Mouse (Mus musculus) layer of hippocampus, adult 9-10 months (tissue): ENCODE data around the gene Vwf.

Experiments used
- DNase-seq: peaks from one replicate; pipeline ENCODE4 v3.0.0; 2022; ENCODE audit warnings: low spot score

Vwf gene

DNA sequence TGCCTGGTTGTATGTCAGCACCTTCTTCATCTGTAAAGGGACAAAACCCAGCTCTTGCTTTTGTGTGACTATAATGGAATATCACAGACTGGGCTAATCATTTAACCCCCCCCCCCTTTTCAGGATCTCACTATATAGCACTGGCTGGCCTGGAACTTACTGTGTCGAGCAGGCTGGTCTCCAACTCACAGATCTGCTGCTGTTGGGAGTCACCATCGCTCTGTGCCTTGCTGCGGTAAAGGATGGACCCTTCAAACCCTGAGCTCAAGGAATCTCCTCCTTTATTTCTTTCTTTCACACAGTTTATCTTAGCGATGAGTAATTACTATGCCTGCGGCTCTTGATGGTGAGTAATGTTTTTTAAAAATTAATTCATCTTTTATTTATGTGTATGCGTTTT, at the start of gene Vwf:
Vwf (plus strand) TSS at position 301 of the 400 bp plus-strand sequence.
- DNase-seq = no peak

DNA sequence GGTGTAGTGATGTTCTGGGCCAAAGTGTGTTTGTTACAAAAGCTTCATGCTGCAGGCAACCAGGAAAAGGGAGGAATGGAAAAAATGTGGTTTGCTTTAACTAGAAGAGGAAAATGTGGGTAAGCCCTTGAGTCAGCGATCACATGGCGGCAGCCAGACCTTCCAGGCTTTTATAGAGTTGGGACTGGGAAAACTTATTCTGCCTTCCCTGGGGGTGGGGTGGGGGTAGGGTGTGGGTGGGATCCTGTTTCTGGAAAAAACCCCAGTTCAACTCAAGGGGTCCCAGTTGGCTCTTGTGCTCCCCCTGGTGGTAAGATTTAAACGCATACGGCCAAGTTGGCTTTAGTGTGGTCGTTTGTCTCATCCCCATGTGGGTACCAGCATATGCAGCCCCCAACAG, 48.5 kb upstream of the Vwf start:
- no peak for DNase-seq

DNA sequence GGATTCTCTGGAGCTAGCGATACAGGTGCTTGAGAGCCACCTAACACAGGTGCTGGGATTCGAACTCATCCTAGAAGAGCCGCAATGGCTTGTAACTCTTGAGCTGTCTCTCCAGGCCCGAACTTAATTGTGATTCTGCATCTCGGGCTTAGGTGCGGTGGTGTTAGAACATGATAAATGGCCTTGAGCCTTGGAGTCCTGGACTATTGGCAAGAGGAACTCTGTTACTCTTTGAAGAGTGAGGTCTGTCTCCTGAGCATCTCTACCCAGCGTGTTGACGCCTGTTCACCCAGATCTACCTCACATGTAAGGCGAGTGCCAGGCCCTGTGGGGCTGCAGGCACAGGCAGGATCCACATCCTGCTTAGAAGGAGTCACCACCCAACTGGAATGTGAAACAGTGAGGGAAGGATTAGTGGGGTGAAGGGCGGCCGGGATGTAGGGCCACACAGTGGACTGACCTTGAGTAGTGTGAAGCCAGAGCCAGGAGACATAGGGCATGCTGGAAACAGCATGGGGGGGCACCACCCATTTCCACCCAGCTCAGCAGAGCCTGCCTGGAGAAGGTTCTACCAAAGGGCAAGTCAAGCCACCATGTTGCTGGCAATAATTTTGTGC, 43.3 kb upstream of the Vwf start:
- DNase-seq = no peak

DNA sequence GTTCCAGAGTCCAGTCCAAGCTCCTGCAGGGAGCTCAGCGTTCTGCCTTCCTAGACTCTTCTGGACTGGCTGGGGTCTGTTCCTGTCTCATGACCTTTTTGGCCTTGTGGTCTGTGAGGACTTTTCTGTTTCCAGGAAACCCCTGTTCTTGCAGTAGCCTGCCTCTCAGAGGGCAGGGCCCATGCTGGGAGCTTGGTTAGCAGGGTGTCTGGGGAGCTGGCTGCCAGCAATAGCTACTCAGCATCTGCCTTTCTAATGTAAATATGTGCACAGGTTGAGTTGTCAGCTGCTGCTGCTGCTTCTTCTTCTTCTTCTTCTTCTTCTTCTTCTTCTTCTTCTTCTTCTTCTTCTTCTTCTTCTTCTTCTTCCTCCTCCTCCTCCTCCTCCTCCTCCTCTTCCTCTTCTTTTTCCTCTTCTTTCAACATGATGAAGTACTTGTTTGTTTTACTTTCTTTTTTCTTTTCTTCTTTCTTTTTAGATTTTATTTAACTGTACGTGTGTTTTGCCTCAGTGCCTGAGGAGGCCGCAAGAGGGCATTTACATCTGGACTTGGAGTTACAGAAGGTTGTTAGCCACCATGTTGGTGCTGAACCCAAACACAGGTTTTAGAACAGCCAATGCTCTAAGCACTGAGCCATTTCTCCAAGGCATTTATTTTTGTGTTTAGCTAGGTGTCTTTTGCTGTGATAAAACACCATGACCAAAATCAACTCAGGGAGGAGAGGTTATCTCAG, 41.8 kb upstream of the Vwf start:
- no peak for DNase-seq

DNA sequence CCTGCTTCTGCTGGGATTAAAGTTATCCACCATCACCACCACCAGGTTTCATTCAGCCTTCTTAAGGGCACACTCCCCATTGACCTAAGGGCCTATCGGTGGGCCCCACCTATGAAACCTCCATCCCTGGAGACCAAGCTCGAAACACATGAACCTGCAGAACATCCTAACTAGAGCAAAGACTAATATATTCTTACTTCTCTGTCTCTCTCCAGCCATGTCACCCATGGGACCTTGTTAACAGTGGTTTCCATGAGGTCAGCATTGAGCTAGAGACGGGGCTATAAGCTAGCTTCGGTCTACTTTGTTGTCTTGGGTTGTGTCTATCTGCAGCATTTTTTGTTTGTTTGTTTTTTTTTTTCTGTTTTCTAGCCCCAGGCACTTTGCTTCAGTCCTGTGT, 40.1 kb upstream of the Vwf start:
- DNase-seq = no peak

DNA sequence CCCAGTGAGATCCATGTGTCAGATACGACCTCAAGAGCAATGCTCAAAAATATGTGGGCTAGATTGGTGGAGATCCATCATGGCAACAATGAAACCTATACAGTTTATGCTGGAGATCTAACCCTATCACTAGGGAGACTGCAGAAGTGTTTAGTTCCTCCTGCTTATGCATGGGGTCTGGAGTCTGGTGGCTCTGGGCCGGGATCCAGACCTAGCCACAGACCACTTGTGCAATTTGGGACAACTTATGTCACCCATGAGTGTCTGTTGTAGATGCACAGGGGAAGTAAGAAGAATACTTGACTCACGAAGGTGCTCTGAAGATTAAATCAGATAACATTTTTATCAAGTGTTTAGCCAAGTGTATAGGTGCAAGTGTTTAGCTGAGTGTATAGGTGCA, 36.8 kb upstream of the Vwf start:
- DNase-seq = no peak

DNA sequence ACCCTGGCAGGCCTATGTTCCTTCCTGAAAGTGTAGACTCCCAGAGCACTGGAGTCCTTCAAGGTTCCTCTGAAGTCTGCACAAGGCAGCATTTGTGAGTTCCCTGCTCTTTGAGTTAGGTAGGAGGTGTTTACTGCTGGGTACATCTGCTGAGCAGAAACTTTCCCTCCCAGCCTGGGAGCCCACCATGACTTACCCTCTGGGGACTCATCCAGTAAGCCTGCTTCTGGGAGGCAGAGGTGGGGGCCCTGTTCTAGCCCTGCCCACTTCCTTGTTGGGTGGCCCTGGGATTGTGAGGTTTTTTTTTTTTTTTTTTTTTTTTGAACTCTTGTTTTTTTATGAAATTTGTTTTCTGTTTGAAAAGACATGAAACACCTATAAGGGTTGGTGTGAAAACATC, 35.9 kb upstream of the Vwf start:
- no peak for DNase-seq

DNA sequence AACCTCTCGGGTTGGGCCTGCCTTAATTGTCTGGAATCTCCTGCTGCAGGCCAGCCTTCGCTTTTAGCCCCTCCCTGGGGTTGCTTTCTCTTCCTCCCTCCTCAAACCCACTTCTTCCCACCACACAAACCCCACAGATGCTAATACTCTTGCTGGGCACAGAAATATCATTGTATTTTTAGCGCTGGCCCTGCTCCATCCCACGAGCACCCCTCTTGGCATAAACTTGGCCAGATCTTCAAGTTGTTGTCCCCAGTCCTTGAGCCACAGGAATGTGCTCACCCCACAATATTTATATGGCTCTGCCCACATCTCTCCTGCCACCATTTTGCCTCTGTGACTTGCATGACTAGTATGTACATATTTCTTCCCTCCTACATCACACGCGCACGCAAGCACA, 35.4 kb upstream of the Vwf start:
- no peak for DNase-seq

DNA sequence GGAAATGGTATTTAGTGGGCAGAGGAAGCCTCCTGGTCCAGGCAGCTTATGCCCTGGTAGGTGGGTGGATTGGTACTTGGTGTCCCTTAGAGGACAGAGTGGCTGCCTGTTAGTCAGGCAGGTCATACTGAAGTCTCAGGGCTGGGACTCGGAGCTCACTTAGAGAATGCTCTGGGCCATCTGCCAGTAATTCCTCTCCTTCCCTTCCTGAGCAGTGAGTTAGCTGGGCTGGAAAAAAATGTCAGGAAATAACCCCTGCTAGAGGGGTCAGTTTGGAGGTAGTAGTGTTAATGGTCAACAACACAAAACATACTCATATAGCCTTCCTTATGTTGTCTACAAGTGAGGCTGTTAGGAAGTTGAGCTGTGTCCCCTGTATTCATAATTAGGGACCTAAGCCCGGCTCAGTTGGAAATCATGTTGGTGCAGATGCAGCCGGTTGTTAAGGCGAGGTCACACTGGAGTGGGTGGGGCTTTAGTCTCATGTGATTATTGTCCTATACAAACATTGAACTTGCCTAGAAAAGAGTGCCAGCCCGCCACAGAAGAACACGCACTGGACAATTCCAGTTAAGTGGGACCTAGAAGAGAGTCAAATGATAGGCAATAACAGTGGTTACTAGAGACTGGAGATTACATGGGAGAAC, 33.5 kb upstream of the Vwf start:
- no peak for DNase-seq

DNA sequence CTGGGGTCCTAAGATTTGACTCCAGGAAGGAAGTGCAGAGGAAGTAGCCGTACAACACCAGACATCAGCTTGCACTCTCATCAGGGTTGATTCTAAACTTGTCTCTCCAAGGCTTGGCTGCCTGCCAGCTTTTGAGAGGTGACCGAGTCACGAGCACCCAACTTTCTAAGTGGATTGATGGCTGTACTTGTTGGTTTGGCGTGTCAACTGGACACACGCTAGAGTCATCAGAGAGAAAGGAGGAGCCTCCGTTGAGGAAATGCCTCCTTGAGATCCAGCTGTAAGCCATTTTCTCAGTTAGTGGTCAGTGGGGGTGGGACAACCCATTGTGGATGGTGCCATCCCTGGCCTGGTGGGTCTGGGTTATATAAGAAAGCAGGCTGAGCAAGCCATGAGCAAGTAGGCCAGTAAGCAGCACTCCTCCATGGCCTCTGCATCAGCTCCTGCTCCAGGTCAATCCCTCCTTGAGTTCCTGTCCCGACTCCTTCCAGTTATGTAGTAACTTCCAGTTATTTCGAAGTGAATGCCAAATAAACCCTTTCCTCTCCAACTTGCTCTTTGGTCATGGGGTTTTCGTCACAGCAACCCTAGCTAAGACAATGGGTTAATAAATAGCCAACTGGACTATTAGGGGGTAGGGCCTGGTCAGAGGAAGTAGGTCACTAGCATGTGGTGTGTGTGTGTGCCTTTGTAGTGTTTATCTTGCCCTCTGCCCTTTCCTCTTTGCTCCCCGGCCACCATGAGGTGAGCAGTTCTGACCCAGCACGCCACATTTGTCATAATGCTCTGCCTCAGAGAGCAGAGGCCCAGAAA, 30.9 kb upstream of the Vwf start:
- no peak for DNase-seq

DNA sequence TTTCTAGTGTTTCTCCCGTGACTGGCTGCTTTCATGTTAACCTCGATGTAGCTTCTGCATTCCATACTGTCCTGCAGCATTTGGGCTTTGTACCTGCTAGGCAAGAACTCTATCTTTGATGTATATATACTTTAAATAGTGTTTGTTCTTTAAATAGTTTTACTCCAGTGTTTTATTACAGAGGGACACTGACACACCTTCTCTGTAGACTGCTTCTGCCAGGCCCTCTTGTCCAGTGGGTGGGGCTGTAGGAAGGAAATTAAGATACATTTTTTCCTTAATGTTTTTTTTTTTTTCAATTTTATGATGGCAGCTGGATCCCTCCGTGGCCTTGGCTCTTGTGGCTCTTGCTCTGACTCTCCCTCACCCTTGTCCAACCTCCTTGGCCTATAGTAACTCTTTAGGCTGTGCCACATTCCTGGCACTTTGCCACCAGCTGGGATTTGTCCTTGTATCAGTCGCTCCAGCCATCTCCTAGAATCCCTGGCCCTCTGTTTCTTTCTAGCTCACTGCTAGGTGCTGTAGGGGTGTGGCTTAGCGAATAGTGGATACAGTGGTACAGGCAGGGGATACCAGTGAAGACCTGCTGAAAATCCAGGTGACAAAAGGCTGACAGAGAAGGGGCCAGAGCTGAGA, 24.9 kb upstream of the Vwf start:
- DNase-seq = no peak

DNA sequence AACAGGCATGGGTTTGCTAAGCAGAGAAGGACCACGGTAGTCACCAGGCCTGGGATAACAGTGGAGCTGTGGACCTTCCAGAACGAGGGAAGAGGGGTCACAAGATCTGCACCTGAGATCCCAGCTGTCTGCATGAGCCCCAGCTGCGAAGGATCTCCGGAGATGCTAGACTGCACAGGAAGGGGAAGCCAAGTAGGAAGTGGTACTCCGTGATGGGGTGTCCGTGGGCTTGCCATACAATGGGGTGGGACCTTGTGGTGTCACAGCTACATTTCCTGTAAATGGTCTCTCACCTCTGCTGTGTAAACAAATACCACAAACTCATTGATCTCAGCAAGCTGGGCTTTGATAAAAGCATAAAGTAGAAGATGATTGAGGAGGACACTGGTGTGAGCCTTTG, 22.5 kb upstream of the Vwf start:
- DNase-seq = no peak

DNA sequence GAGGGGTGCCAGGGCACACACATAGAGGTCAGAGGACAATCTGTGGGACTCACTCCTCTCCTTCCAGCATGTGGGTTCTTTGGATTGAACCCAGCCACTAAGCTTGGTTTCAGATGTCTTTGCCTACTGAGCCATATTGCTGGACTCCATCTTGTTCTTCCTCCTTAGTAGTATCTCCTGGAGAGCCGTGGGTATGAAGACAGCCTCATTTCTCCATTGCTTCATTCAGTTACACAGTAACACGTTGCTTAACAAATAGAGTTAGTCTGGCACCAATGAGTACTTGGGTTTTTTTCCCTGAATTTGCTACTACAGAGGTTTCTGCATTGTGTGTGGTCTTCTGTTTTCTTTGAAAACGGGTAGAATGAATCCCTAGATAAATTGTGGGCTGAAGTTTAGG, 20.5 kb upstream of the Vwf start:
- DNase-seq = no peak

DNA sequence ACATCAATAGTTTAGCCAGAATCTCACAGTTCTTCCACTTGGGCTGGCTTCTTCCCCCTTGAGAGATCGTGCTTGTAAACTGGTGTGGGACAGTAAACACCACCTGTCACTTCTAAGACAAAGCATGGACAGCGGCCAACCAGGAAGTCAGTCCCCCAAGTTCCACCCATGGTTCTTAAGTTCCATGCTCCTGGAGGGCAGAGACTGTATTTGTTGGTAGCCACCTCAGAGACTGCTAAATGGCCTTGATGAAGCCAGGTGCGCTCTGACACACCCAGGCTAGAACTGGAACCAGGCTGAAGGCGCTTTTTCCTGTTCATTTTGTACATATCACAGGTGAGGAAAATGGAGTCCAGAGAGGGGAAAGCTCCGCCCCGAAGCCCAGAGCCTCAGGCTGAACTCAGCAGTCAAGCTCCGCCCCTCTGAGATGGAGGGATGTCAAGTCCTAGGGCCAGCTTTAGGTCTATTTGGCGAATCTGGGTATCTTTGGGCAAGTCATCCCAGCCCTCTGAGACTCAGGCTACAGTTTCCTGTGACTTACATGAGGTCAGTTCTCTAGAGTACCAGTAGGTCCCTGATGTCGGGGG, 17.9 kb upstream of the Vwf start:
- no peak for DNase-seq

DNA sequence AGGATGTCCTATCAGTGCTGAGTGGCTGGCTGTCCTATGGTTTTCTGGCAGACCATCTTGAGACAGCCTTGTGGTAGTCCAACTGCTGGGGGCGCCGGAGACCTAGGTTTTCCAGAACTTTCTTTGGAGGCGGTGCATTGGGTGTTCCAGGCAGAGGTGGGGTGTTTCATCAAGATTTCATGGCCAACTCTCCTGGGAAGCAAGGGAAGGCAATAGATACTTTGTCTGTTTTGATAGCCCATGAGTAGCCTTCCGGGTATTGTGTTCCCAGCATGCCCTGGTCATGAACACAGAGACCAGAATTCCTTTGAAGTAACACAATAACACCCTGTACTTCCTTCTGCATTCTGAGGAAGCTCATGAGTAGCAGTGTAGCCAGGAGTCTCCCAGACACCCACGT, 17.1 kb upstream of the Vwf start:
- DNase-seq = no peak

DNA sequence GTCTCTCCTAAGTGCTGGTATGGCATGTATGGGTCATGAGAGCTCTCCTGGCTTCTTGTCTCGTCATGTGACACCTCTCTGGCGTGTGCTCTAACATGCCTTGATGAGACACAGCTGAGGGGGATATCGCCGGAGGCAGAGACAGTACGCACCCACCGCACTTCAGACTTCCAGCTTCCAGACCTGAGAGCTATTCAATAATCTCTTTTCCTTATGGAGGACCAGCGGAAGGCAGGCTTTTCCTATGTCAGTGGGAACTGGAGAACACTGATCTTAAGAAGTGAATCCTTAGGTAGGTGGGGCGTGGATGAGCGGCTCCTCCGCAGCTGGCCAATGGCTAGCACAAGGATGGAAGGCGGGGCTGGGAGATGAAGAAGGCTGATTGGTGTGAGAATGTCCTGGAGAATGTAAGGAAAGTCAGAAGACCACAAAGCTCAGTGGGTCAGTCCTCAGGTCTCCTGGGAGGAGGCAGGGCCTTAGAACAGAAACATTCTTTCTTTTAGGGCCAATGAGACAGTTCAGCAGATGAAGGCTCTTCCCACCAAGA, 13.4 kb upstream of the Vwf start:
- DNase-seq = no peak

DNA sequence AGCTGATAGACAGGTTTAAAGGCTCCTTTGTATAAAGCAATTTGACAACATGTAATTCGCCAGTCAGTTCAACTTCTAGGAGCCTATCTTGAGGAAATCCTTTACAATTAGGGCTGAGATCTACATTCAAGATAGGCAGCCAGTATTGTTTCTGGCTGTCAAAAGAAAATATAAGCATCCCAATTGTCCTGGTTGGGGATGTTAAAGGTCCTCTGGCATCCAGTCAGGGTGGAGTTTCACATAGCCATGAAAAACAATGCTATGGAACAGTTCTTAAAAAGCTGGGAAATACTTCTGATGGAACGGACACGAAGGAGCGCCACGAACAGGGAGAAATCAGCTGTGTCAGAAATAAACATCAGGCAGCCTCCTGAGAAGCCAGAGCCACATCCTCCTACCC, 11.6 kb upstream of the Vwf start:
- no peak for DNase-seq

DNA sequence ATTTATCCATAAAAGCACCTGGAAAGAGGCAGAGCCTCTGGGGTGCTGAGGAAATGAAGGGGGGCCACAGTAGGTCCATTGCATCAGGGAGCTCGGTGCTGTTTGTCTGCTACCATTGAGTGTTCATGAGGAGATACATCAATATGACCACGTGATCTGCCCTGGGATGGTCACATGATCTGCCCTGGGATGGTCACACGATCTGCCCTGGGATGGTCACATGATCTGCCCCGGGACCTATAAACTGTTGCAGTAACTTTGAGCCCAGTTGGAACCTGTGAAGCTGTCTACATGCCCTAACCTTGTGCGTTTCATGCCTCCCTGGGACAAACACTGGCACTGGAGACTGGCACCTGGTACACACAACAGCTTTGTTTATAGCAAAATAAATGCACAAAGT, 8.1 kb upstream of the Vwf start:
- DNase-seq = no peak

DNA sequence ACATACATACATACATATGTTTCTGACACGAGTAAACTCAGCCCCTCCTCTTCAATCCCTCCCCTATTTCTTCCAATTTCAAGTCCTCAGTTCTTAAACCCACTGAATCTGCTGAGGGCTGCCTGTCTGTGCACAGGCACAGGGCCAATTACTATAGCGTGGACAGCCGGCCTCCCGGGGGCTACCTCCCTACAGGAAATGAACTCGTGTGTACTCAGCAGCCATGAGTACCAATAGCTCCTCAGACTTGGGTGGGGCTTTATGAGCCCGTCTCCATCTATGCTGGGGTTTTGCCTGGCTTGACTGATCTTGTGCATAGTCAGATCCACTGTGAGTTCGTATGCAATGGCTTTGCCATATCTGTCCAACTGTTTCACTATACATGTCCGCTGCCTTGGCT, 7.2 kb upstream of the Vwf start:
- DNase-seq = no peak

DNA sequence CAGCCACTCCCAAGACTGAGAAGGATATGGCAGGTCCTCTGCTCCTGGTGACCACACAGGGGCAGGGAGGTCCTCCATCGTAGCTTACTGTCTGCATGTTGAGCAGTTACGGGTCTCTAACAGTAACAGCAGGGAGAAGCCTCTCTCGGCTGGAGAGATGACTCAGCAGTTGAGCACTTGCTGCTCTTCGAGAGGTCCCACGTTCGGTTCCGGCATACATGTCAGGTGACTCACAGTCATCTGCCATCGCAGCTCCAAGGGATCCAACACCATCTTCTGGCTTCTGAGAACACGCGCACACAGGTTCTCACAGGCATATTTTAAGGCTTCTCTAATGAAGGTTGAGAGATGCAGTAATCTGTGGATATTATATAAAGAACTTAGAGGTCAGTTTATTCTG, 6.4 kb upstream of the Vwf start:
- DNase-seq = no peak

DNA sequence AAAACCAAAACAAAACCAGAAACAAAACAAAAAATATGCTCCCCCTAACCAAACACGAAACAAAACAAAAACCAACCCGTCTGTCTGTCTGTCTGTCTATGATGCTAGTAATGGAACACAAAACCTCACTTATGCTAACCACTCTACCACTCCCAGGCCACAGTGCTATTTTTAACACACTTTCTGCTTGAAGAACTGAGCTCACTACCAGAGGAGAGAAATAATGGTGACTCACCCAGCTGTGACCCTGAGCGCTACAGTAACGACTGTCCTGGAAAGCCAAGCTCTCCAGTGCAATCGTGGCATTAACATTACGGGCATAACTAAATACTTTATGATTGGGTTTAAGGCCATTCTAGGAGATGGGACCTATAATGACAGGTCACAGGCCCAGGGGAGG, 5.7 kb upstream of the Vwf start:
- DNase-seq = no peak

DNA sequence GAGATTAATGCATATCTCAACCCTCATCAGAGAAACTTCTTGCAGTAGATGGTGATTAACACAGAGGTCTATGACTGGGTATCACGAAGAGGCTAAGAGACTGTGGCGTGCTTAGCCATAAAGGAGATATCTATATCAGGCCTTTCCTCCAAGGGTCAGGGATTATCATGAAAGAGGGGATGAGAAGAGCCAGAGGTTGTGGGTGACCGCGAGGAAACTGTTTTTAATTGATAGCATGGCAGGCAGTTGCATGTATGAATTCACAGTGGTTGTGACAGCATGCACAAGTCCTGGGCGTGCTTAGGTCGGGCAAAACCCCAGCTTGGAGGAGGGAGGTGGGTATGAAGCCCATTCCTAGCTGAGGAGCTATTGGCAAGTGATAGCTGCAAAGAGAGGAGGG, 5.3 kb upstream of the Vwf start:
- DNase-seq = no peak
